Mouse (Mus musculus): Measurements from ENCODE around the gene P2rx7.
"Not testable (repeated sequence)": the region's sequence is repeated elsewhere in the genome, so short reads cannot be mapped to it uniquely, and the experiment has no call there.

DNA sequence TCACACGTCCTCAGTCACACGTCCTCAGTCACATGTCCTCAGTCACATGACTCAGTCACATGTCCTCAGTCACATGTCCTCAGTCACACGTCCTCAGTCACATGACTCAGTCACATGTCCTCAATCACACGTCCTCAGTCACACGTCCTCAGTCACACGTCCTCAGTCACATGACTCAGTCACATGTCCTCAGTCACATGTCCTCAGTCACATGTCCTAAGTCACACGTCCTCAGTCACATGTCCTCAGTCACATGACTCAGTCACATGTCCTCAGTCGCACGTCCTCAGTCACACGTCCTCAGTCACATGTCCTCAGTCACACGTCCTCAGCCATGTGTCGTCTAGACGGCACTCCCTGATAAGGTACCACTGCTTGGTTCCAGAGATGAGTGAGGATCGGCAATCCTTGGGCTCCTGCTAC lies 4.3 kb downstream of the P2rx7 start:
- TF ChIP-seq CTCF (IDR thresholded peaks at IDR 0.05; ENCODE audit: borderline replicate concordance, insufficient read depth, low read length); POLR2A (IDR thresholded peaks at IDR 0.05; ENCODE audit: low read depth, low read length): not testable (repeated sequence)
